ENCODE assay signal across 24 mouse cellular contexts in the genomic region with DNA sequence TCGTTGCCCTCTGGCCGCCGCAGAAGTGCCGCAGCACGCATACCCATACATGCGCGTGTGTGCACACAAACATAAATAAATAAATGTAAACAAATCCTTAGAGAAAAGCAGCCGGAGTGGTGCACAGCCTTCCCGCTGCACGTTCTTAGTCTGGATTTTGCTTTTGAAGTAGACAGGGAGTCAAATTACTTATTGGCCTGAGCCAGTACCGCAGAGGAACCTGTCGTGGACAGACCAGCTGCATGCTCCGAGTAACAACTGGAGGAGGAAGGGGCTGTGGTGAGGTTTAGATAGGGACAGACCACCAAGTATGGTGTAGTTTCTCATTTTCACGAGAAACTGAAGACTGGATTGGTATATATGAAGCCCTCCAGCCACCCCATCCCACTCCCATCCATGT. TPM values are rescaled to one million over a fixed set of nuclear protein-coding genes. Genes with fewer than 3 reads are reported as not detected.
DNase-seq lines count a peak whose midpoint lies in the region; ATAC-seq and TF ChIP-seq lines count a peak whose summit lies in the region.
"Had no signal": no experiment of that assay in that cellular context is flagged by ENCODE, and none has a peak within 500 bp of the region (broad histone marks: within the 10 kb centered on the region; RNA-seq: fewer than 3 reads in every experiment).

No protein-coding gene starts in this region.

- ATAC-seq in intestine, embryonic 15.5 days = no peak
- no peak for ATAC-seq in intestine, embryonic 16.5 days
- ATAC-seq: forebrain, embryonic 15.5 days; midbrain, embryonic 13.5 days had no signal

- intact Hi-C loops in left cerebral cortex, postnatal 36 days (cut with DNase I) = no loop called here

- DNase-seq in embryo, embryonic 11 days = peak; percentile 36
- peak; percentile 52 for DNase-seq in forelimb bud, embryonic 11.5 days (ENCODE audit: low read depth, low spot score)
- no peak for DNase-seq in adrenal gland, postnatal 36 days
- DNase-seq in adipocyte (ENCODE audit: low spot score) = no peak
- no peak for DNase-seq in left cerebral cortex, postnatal 36 days (ENCODE audit: low spot score in 2 of 2)
- DNase-seq: cerebellum, postnatal 14 days; heart, adult 18-20 months; heart, postnatal 14 days; kidney, adult 18-20 months; retina, postnatal 1 day; right cerebral cortex, postnatal 4 days; thymus, postnatal 4 days had no signal

- peaks cover 13% of the 10 kb centered on the region for H3K4me1 ChIP-seq in intestine, embryonic 15.5 days (replicated peaks)
- H3K4me1 ChIP-seq in intestine, embryonic 16.5 days (ENCODE audit: control insufficient read depth, insufficient read depth, low read length) = peaks cover 14% of the 10 kb centered on the region
- peaks cover 7% of the 10 kb centered on the region for H3K4me1 ChIP-seq in ES-Bruce4 (ENCODE audit: control insufficient read depth, insufficient read depth, low read length)
- H3K4me1 ChIP-seq: forebrain, embryonic 15.5 days; hindbrain, embryonic 15.5 days; midbrain, embryonic 13.5 days had no signal

- no peak overlapping the region for H3K27ac ChIP-seq in intestine, embryonic 15.5 days
- H3K27ac ChIP-seq in intestine, embryonic 16.5 days (ENCODE audit: low read length) = no peak overlapping the region
- no peak overlapping the region for H3K27ac ChIP-seq in ES-Bruce4 (ENCODE audit: insufficient read depth, low read length)
- H3K27ac ChIP-seq: forebrain, embryonic 15.5 days; hindbrain, embryonic 15.5 days; layer of hippocampus, adult 2 months; left cerebral cortex, adult 2 months; lung, embryonic 15.5 days; midbrain, embryonic 13.5 days had no signal

- no peaks in the 10 kb centered on the region for H3K27me3 ChIP-seq in intestine, embryonic 15.5 days (replicated peaks)
- peaks cover 5% of the 10 kb centered on the region; the same call in 1 of the 2 replicates for H3K27me3 ChIP-seq in intestine, embryonic 16.5 days (replicated peaks; ENCODE audit: control insufficient read depth, insufficient read depth, low read length)
- H3K27me3 ChIP-seq in ES-Bruce4 (ENCODE audit: control insufficient read depth, insufficient read depth, low read length, poor library complexity, severe bottlenecking) = no peaks in the 10 kb centered on the region

- H3K4me3 ChIP-seq in intestine, embryonic 15.5 days (replicated peaks) = no peak overlapping the region
- H3K4me3 ChIP-seq in intestine, embryonic 16.5 days (ENCODE audit: low read length) = no peak overlapping the region
- H3K4me3 ChIP-seq in ES-Bruce4 (ENCODE audit: low read depth, low read length) = peak overlapping the region; percentile 17; the same call in 1 of the 2 replicates
- H3K4me3 ChIP-seq: forebrain, embryonic 15.5 days; hindbrain, embryonic 15.5 days; layer of hippocampus, adult 2 months; left cerebral cortex, adult 2 months; lung, embryonic 15.5 days; midbrain, embryonic 13.5 days had no signal

- TF ChIP-seq CTCF in ES-Bruce4 (IDR thresholded peaks at IDR 0.05; ENCODE audit: low read depth, low read length) = no peak

- TF ChIP-seq EP300 in ES-Bruce4 (IDR thresholded peaks at IDR 0.05; ENCODE audit: insufficient read depth, low read depth, low read length) = no peak

- no peaks in the 10 kb centered on the region for H3K9me3 ChIP-seq in intestine, embryonic 15.5 days
- no peaks in the 10 kb centered on the region for H3K9me3 ChIP-seq in intestine, embryonic 16.5 days (ENCODE audit: control insufficient read depth, low read length)
- H3K9me3 ChIP-seq in ES-Bruce4 (replicated peaks; ENCODE audit: control insufficient read depth, insufficient read depth, low read length, poor library complexity, severe bottlenecking) = no peaks in the 10 kb centered on the region
- H3K9me3 ChIP-seq: forebrain, embryonic 15.5 days; G1E; hindbrain, embryonic 15.5 days; lung, embryonic 15.5 days; midbrain, embryonic 13.5 days had no signal

- H3K9ac ChIP-seq in intestine, embryonic 15.5 days = no peak overlapping the region
- H3K9ac ChIP-seq in intestine, embryonic 16.5 days (ENCODE audit: low read depth, low read length) = no peak overlapping the region; the same call in 1 of the 2 replicates
- H3K9ac ChIP-seq in ES-Bruce4 (ENCODE audit: low read depth, poor library complexity, severe bottlenecking) = no peak overlapping the region
- H3K9ac ChIP-seq: forebrain, embryonic 15.5 days; hindbrain, embryonic 15.5 days; lung, embryonic 15.5 days; midbrain, embryonic 13.5 days had no signal

- TF ChIP-seq POLR2A in ES-Bruce4 (IDR thresholded peaks at IDR 0.05; ENCODE audit: insufficient read depth, low read length) = no peak

- H3K36me3 ChIP-seq in intestine, embryonic 15.5 days = no peaks in the 10 kb centered on the region
- no peaks in the 10 kb centered on the region for H3K36me3 ChIP-seq in intestine, embryonic 16.5 days (ENCODE audit: control insufficient read depth, insufficient read depth, low read length)
- H3K36me3 ChIP-seq in ES-Bruce4 (ENCODE audit: control insufficient read depth, insufficient read depth, low read length, poor library complexity, severe bottlenecking) = no peaks in the 10 kb centered on the region
- H3K36me3 ChIP-seq: forebrain, embryonic 15.5 days; G1E; hindbrain, embryonic 15.5 days; lung, embryonic 15.5 days; midbrain, embryonic 13.5 days had no signal

- 36% methylated on average over 14 of the region's 14 CpGs for WGBS in intestine, embryonic 15.5 days
- 44% methylated on average over 14 of the region's 14 CpGs for WGBS in intestine, embryonic 16.5 days

- 0 out of 2 replicates have a peak overlapping the region, but pooled peaks have one; percentile 6 for H3K4me2 ChIP-seq in intestine, embryonic 15.5 days (replicated peaks)
- no peak overlapping the region for H3K4me2 ChIP-seq in intestine, embryonic 16.5 days (ENCODE audit: low read depth, low read length)
- H3K4me2 ChIP-seq: forebrain, embryonic 15.5 days; hindbrain, embryonic 15.5 days; liver, embryonic 11.5 days; lung, embryonic 15.5 days; midbrain, embryonic 13.5 days had no signal

RNA-seq across cellular contexts. Expression of a gene that starts 6.6 kb away (rescaled TPM):
- 12.0 and 13.4 TPM in 2 replicates for polyA plus RNA-seq in intestine, embryonic 15.5 days (2015; fragmentation: Nextera tagmentation; extraction: Ambion mirVana)
- polyA plus RNA-seq in intestine, embryonic 16.5 days (2015; fragmentation: Nextera tagmentation; extraction: Ambion mirVana) = 12.0 and 12.8 TPM in 2 replicates
- 6.8 and 11.0 TPM in 2 replicates for polyA plus RNA-seq in ES-Bruce4 (2011; ENCODE audit: insufficient read depth, insufficient read length, low read depth, missing spikeins)
- total RNA-seq in adrenal gland, postnatal 36 days (2021) = 10 to 100 TPM; 24.7 to 31.7 TPM
- total RNA-seq in left cerebral cortex, postnatal 36 days (2021) = 1 to 10 TPM; 1.6 to 1.8 TPM
- total RNA-seq: G1E had no signal
- polyA plus RNA-seq: G1E had no signal

RNA-seq across cellular contexts. Expression of a gene that starts 43.8 kb away (rescaled TPM):
- 1.1 and 1.7 TPM in 2 replicates for polyA plus RNA-seq in intestine, embryonic 15.5 days (2015; fragmentation: Nextera tagmentation; extraction: Ambion mirVana)
- 1.1 TPM in 2 replicates for polyA plus RNA-seq in intestine, embryonic 16.5 days (2015; fragmentation: Nextera tagmentation; extraction: Ambion mirVana)
- polyA plus RNA-seq in ES-Bruce4 (2011; ENCODE audit: insufficient read depth, insufficient read length, low read depth, missing spikeins) = 1.1 and 1.4 TPM in 2 replicates
- 10 to 100 TPM; 13.7 to 20.7 TPM for total RNA-seq in adrenal gland, postnatal 36 days (2021)
- total RNA-seq in left cerebral cortex, postnatal 36 days (2021) = 100 to 1,000 TPM; 217 to 219 TPM
- polyA plus RNA-seq: C2C12, G1E had no signal

Comparison
In these comparisons a context has a peak if more than half of its experiments do, and no peak if none do; other contexts are left out.
1. DNase-seq: peak in embryo, embryonic 11 days (single experiment) and forelimb bud, embryonic 11.5 days (single experiment); none in adrenal gland, postnatal 36 days (0 of 2), adipocyte (single experiment) and left cerebral cortex, postnatal 36 days (0 of 2).